Mouse (Mus musculus): Measurements from ENCODE around the gene Tll2. TPM values are rescaled to one million over a fixed set of nuclear protein-coding genes. Genes with fewer than 3 reads are reported as not detected.

The Tll2 gene
- polyA plus RNA-seq, 1 experiment from 2014 or later, result not detected

- Histone ChIP-seq H3K9ac (replicated peaks; ENCODE audit: low read depth) (no peak overlapping the region), H3K27me3 (replicated peaks; ENCODE audit: insufficient read depth, low read length) (no peaks in the 10 kb centered on the region), H3K9me3 (ENCODE audit: low read length) (no peaks in the 10 kb centered on the region), H3K4me1 (ENCODE audit: insufficient read depth, low read depth, low read length) (no peaks in the 10 kb centered on the region), H3K27ac (ENCODE audit: low read length) (no peak overlapping the region), H3K36me3 (ENCODE audit: insufficient read depth, low read length) (no peaks in the 10 kb centered on the region), H3K4me2 (replicated peaks; ENCODE audit: low read depth, low read length) (no peak overlapping the region), H3K4me3 (ENCODE audit: low read depth, low read length) (no peak overlapping the region)
- no peak for DNase-seq (ENCODE audit: low spot score)
- WGBS, result 39% methylated on average over 1 of the region's 1 CpGs
- TF ChIP-seq EP300 (IDR thresholded peaks at IDR 0.05) (no peak), CTCF (IDR thresholded peaks at IDR 0.05) (no peak)
- ATAC-seq, result no peak
Observed at GRCm38 (mm10) chr19:41193379-41193778, 13.3 kb downstream of the Tll2 start.

DNA sequence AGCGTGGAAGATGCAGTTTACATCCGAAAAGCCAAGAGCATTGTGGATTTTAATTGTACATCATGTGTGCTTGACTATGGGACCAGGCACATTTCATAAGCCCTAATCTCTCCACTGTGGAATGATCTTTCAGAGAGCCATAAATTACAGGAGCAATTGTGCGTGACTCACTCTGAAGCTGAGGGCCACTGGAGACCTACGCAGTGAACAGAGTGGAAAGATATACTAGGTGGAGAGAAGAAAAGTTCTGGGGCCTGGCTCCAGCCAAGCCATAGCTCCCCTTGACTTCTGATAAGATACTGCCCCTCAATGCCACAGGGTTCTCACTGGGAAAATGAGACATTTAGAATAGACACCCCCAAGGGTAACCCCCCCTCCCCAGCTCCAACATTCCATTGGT is 13.7 kb downstream of the Tll2 start:
- DNase-seq (ENCODE audit: low spot score), result no peak
- no peaks in the 10 kb centered on the region for H3K4me1 ChIP-seq (ENCODE audit: insufficient read depth, low read depth, low read length)
- H3K9ac ChIP-seq (replicated peaks; ENCODE audit: low read depth), result no peak overlapping the region
- no peak for ATAC-seq
- WGBS, result 85% methylated on average over 4 of the region's 4 CpGs
- no peak overlapping the region for H3K4me3 ChIP-seq (ENCODE audit: low read depth, low read length)
- H3K9me3 ChIP-seq (ENCODE audit: low read length), result no peaks in the 10 kb centered on the region
- H3K27me3 ChIP-seq (replicated peaks; ENCODE audit: insufficient read depth, low read length), result no peaks in the 10 kb centered on the region
- no peak overlapping the region for H3K27ac ChIP-seq (ENCODE audit: low read length)
- no peaks in the 10 kb centered on the region for H3K36me3 ChIP-seq (ENCODE audit: insufficient read depth, low read length)
- TF ChIP-seq CTCF (IDR thresholded peaks at IDR 0.05), result no peak
- TF ChIP-seq EP300 (IDR thresholded peaks at IDR 0.05), result no peak
- no peak overlapping the region for H3K4me2 ChIP-seq (replicated peaks; ENCODE audit: low read depth, low read length)

- no peak for TF ChIP-seq CTCF (IDR thresholded peaks at IDR 0.05)
- TF ChIP-seq EP300 (IDR thresholded peaks at IDR 0.05), result no peak
- no peak for DNase-seq (ENCODE audit: low spot score)
- no peak overlapping the region for H3K27ac ChIP-seq (ENCODE audit: low read length)
- H3K4me3 ChIP-seq (ENCODE audit: low read depth, low read length), result no peak overlapping the region
- no peak overlapping the region for H3K4me2 ChIP-seq (replicated peaks; ENCODE audit: low read depth, low read length)
- no peak overlapping the region for H3K9ac ChIP-seq (replicated peaks; ENCODE audit: low read depth)
- no peaks in the 10 kb centered on the region for H3K4me1 ChIP-seq (ENCODE audit: insufficient read depth, low read depth, low read length)
- H3K36me3 ChIP-seq (ENCODE audit: insufficient read depth, low read length), result no peaks in the 10 kb centered on the region
- 80% methylated on average over 9 of the region's 9 CpGs for WGBS
- H3K27me3 ChIP-seq (replicated peaks; ENCODE audit: insufficient read depth, low read length), result no peaks in the 10 kb centered on the region
- no peaks in the 10 kb centered on the region for H3K9me3 ChIP-seq (ENCODE audit: low read length)
- no peak for ATAC-seq
Observed at GRCm38 (mm10) chr19:41191724-41192123, 14.9 kb downstream of the Tll2 start.

- Histone ChIP-seq H3K27me3 (replicated peaks; ENCODE audit: insufficient read depth, low read length) (no peaks in the 10 kb centered on the region), H3K36me3 (ENCODE audit: insufficient read depth, low read length) (no peaks in the 10 kb centered on the region), H3K9ac (replicated peaks; ENCODE audit: low read depth) (no peak overlapping the region), H3K4me1 (ENCODE audit: insufficient read depth, low read depth, low read length) (no peaks in the 10 kb centered on the region), H3K9me3 (ENCODE audit: low read length) (no peaks in the 10 kb centered on the region), H3K27ac (ENCODE audit: low read length) (no peak overlapping the region), H3K4me2 (replicated peaks; ENCODE audit: low read depth, low read length) (no peak overlapping the region), H3K4me3 (ENCODE audit: low read depth, low read length) (no peak overlapping the region)
- TF ChIP-seq CTCF (IDR thresholded peaks at IDR 0.05) (no peak), EP300 (IDR thresholded peaks at IDR 0.05) (no peak)
- DNase-seq (ENCODE audit: low spot score), result no peak
- 69% methylated on average over 6 of the region's 6 CpGs for WGBS
- no peak for ATAC-seq
Observed at GRCm38 (mm10) chr19:41190876-41191434, 15.7 kb downstream of the Tll2 start.

DNA sequence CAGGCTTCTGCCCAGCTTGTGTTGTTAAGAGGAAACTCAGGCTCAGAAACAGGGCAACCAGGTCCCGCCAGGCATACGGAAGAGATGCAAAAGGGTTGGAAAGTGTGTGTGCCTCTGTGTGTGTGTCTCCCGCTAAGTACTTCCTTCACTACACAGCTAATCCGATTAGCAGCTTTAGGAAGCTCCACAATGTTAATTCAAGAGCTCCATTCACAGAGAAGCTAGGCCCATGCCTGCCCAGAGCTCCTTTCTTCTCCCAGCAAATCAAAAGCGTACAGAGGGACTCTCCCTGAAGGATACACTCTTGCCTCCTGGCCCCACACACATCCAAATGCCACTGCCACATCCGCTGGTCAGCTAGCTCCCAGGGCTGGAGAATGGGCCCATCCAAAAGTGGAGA is 29.3 kb downstream of the Tll2 start:
- Histone ChIP-seq H3K27me3 (replicated peaks; ENCODE audit: insufficient read depth, low read length) (no peaks in the 10 kb centered on the region), H3K4me2 (replicated peaks; ENCODE audit: low read depth, low read length) (no peak overlapping the region), H3K27ac (ENCODE audit: low read length) (no peak overlapping the region), H3K4me3 (ENCODE audit: low read depth, low read length) (no peak overlapping the region), H3K36me3 (ENCODE audit: insufficient read depth, low read length) (no peaks in the 10 kb centered on the region), H3K9me3 (ENCODE audit: low read length) (no peaks in the 10 kb centered on the region), H3K9ac (replicated peaks; ENCODE audit: low read depth) (no peak overlapping the region), H3K4me1 (ENCODE audit: insufficient read depth, low read depth, low read length) (no peaks in the 10 kb centered on the region)
- WGBS, result 43% methylated on average over 6 of the region's 6 CpGs
- ATAC-seq, result no peak
- no peak for DNase-seq (ENCODE audit: low spot score)
- TF ChIP-seq EP300 (IDR thresholded peaks at IDR 0.05) (no peak), CTCF (IDR thresholded peaks at IDR 0.05) (no peak)

DNA sequence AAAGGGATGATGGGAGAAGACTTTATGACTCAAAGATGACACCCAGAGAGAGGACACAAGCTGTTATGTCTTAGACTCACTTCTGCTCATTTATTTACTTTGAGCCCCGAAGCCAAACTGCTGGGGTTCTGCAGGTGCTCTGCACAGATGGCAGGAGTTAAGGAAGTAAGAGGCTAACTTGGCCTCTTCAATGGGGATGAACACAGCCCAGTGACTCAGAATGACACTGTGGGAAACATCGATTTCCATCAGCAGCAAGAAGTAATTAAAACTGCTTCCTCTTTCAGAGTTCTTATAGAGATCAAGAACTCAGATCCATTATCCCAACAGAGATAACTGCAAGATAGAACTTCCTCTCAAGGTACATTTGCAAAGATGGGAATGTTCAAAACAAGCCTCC is 29.8 kb downstream of the Tll2 start:
- DNase-seq (ENCODE audit: low spot score) (no peak), ATAC-seq (no peak)
- no peaks in the 10 kb centered on the region for H3K27me3 ChIP-seq (replicated peaks; ENCODE audit: insufficient read depth, low read length)
- no peak overlapping the region for H3K9ac ChIP-seq (replicated peaks; ENCODE audit: low read depth)
- no peak overlapping the region for H3K4me3 ChIP-seq (ENCODE audit: low read depth, low read length)
- no peaks in the 10 kb centered on the region for H3K4me1 ChIP-seq (ENCODE audit: insufficient read depth, low read depth, low read length)
- 57% methylated on average over 2 of the region's 2 CpGs for WGBS
- no peaks in the 10 kb centered on the region for H3K36me3 ChIP-seq (ENCODE audit: insufficient read depth, low read length)
- no peak for TF ChIP-seq EP300 (IDR thresholded peaks at IDR 0.05)
- no peak for TF ChIP-seq CTCF (IDR thresholded peaks at IDR 0.05)
- no peaks in the 10 kb centered on the region for H3K9me3 ChIP-seq (ENCODE audit: low read length)
- H3K4me2 ChIP-seq (replicated peaks; ENCODE audit: low read depth, low read length), result no peak overlapping the region
- H3K27ac ChIP-seq (ENCODE audit: low read length), result no peak overlapping the region

DNA sequence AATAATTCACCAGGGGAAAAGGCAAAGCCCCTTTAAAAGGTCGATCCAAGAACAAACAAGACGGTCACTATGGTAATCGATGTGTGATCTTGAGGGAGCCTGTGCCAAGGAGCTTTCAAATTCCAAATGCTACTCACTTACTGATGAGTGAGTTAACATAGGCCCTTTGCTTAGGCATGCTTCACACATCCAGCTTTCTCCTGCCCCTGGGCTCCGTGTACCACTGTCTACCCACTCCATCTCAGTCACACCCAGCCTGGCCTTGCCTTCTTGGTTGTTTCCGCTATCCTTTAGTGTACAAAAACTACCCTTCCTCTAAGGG is 40.8 kb downstream of the Tll2 start:
- 58% methylated on average over 5 of the region's 5 CpGs for WGBS
- no peak for DNase-seq (ENCODE audit: low spot score)
- no peak for TF ChIP-seq EP300 (IDR thresholded peaks at IDR 0.05)
- no peak for TF ChIP-seq CTCF (IDR thresholded peaks at IDR 0.05)
- H3K27ac ChIP-seq (ENCODE audit: low read length), result no peak overlapping the region
- H3K4me1 ChIP-seq (ENCODE audit: insufficient read depth, low read depth, low read length), result no peaks in the 10 kb centered on the region
- H3K4me3 ChIP-seq (ENCODE audit: low read depth, low read length), result no peak overlapping the region
- no peak overlapping the region for H3K4me2 ChIP-seq (replicated peaks; ENCODE audit: low read depth, low read length)
- no peaks in the 10 kb centered on the region for H3K9me3 ChIP-seq (ENCODE audit: low read length)
- no peaks in the 10 kb centered on the region for H3K36me3 ChIP-seq (ENCODE audit: insufficient read depth, low read length)
- no peak for ATAC-seq
- no peaks in the 10 kb centered on the region for H3K27me3 ChIP-seq (replicated peaks; ENCODE audit: insufficient read depth, low read length)
- no peak overlapping the region for H3K9ac ChIP-seq (replicated peaks; ENCODE audit: low read depth)

All from lung, postnatal 0 days (tissue).